ENCODE assay signal across 30 mouse cellular contexts in the genomic region with DNA sequence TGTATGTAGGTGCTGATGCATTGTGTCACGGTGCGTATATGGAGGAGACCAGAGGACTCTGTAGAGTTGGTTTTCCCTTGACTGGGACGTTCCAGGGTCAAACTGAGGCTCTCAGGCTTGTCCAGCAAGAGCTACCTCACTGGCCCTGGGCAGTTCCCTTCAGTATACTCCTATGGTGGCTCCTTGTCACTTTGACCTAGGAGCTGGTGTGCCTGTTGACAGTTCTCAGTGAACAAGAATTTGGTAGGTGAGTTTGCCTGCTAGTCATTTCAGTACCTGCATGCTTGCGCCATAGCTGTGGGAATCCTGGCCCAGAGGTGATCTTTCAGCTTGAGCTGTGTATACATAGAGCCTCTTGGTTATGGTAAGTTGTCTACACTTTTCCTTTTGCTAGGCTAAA. TPM values are rescaled to one million over a fixed set of nuclear protein-coding genes. Genes with fewer than 3 reads are reported as not detected.
DNase-seq lines count a peak whose midpoint lies in the region; ATAC-seq and TF ChIP-seq lines count a peak whose summit lies in the region.
"Had no signal": no experiment of that assay in that cellular context is flagged by ENCODE, and none has a peak within 500 bp of the region (broad histone marks: within the 10 kb centered on the region; RNA-seq: fewer than 3 reads in every experiment).

No protein-coding gene starts in this region.

- no peak overlapping the region for H3K4me3 ChIP-seq in layer of hippocampus, adult 2 months
- H3K4me3 ChIP-seq in midbrain, embryonic 11.5 days (ENCODE audit: low read depth, low read length): no peak overlapping the region
- no peak overlapping the region for H3K4me3 ChIP-seq in midbrain, embryonic 13.5 days (replicated peaks)
- no peak overlapping the region for H3K4me3 ChIP-seq in liver, embryonic 16.5 days (ENCODE audit: low read depth, low read length)
- H3K4me3 ChIP-seq: forebrain, embryonic 10.5 days; forebrain, embryonic 13.5 days; heart, embryonic 12.5 days; heart, embryonic 15.5 days; hindbrain, embryonic 10.5 days; hindbrain, embryonic 13.5 days had no signal

- H3K4me1 ChIP-seq in midbrain, embryonic 11.5 days (ENCODE audit: control insufficient read depth, insufficient read depth, low read length): no peaks in the 10 kb centered on the region
- no peaks in the 10 kb centered on the region for H3K4me1 ChIP-seq in midbrain, embryonic 13.5 days (replicated peaks)
- H3K4me1 ChIP-seq in liver, embryonic 16.5 days (ENCODE audit: control insufficient read depth, low read depth, low read length): peaks cover 8% of the 10 kb centered on the region
- H3K4me1 ChIP-seq: forebrain, embryonic 13.5 days; hindbrain, embryonic 13.5 days had no signal

- no peak for TF ChIP-seq CTCF in layer of hippocampus, adult 2 months (conservative IDR thresholded peaks at IDR 0.05)

- no peaks in the 10 kb centered on the region for H3K9me3 ChIP-seq in midbrain, embryonic 11.5 days (ENCODE audit: control insufficient read depth, low read length)
- no peaks in the 10 kb centered on the region for H3K9me3 ChIP-seq in midbrain, embryonic 13.5 days
- no peaks in the 10 kb centered on the region for H3K9me3 ChIP-seq in liver, embryonic 16.5 days (replicated peaks; ENCODE audit: control insufficient read depth, low read length)
- H3K9me3 ChIP-seq: forebrain, embryonic 10.5 days; forebrain, embryonic 13.5 days; heart, embryonic 12.5 days; heart, embryonic 15.5 days; hindbrain, embryonic 10.5 days; hindbrain, embryonic 13.5 days had no signal

- no peak for ATAC-seq in midbrain, embryonic 11.5 days (ENCODE audit: low FRiP score)
- ATAC-seq in midbrain, embryonic 13.5 days: no peak
- ATAC-seq in liver, embryonic 16.5 days (ENCODE audit: low read depth): peak; percentile 62
- no peak for ATAC-seq in cerebellum, adult (ENCODE audit: insufficient number of reproducible peaks, low FRiP score, low TSS enrichment)
- ATAC-seq: CD4-positive, CD25-positive, alpha-beta regulatory T cell, adult 4 months; forebrain, embryonic 13.5 days; forebrain, embryonic 16.5 days; hindbrain, embryonic 16.5 days had no signal

- no peaks in the 10 kb centered on the region for H3K36me3 ChIP-seq in midbrain, embryonic 11.5 days (ENCODE audit: control insufficient read depth, insufficient read depth, low read length)
- H3K36me3 ChIP-seq in midbrain, embryonic 13.5 days: no peaks in the 10 kb centered on the region
- H3K36me3 ChIP-seq in liver, embryonic 16.5 days (ENCODE audit: control insufficient read depth, insufficient read depth): 0 out of 2 replicates have a peak, but pooled peaks cover 3% of the 10 kb centered on the region
- H3K36me3 ChIP-seq: heart, embryonic 12.5 days; heart, embryonic 15.5 days; hindbrain, embryonic 13.5 days had no signal

- no peak overlapping the region for H3K9ac ChIP-seq in midbrain, embryonic 11.5 days (ENCODE audit: low read length)
- no peak overlapping the region for H3K9ac ChIP-seq in midbrain, embryonic 13.5 days (replicated peaks)
- no peak overlapping the region for H3K9ac ChIP-seq in liver, embryonic 16.5 days (ENCODE audit: low read depth, low read length)
- H3K9ac ChIP-seq: forebrain, embryonic 13.5 days; heart, embryonic 12.5 days; heart, embryonic 15.5 days; hindbrain, embryonic 13.5 days had no signal

- WGBS in midbrain, embryonic 11.5 days: 94% methylated on average over 4 of the region's 4 CpGs
- WGBS in midbrain, embryonic 13.5 days: 92% methylated on average over 4 of the region's 4 CpGs
- 74% methylated on average over 4 of the region's 4 CpGs for WGBS in liver, embryonic 16.5 days (ENCODE audit: insufficient replicate concordance)

- no peak for DNase-seq in layer of hippocampus, adult 2 months (ENCODE audit: low spot score in 2 of 2)
- DNase-seq in layer of hippocampus, adult 9-10 months (ENCODE audit: low spot score): no peak
- DNase-seq in midbrain, embryonic 11.5 days (ENCODE audit: low spot score, missing footprints): peak; percentile 31
- no peak for DNase-seq in ovary, postnatal 14 days (ENCODE audit: low spot score)
- DNase-seq: adrenal gland, adult 2 months; adrenal gland, postnatal 14 days; cerebellum, adult 18-20 months; cerebellum, adult 9-10 months; cerebellum, postnatal 14 days; gastrocnemius, postnatal 10 days; gastrocnemius, postnatal 36 days; heart, postnatal 10 days; heart, postnatal 36 days had no signal

- H3K27ac ChIP-seq in layer of hippocampus, adult 2 months: 0 out of 2 replicates have a peak overlapping the region, but pooled peaks have one; percentile 91
- H3K27ac ChIP-seq in midbrain, embryonic 11.5 days (ENCODE audit: low read depth, low read length): no peak overlapping the region
- H3K27ac ChIP-seq in midbrain, embryonic 13.5 days: no peak overlapping the region
- peak overlapping the region; percentile 66 for H3K27ac ChIP-seq in liver, embryonic 16.5 days (ENCODE audit: low read length)
- H3K27ac ChIP-seq: forebrain, embryonic 10.5 days; forebrain, embryonic 13.5 days; hindbrain, embryonic 10.5 days; hindbrain, embryonic 13.5 days had no signal

- no peak overlapping the region for H3K4me2 ChIP-seq in midbrain, embryonic 11.5 days
- H3K4me2 ChIP-seq in midbrain, embryonic 13.5 days (replicated peaks): no peak overlapping the region
- H3K4me2 ChIP-seq in liver, embryonic 16.5 days (ENCODE audit: low read depth, low read length): no peak overlapping the region
- H3K4me2 ChIP-seq: forebrain, embryonic 13.5 days; heart, embryonic 15.5 days; hindbrain, embryonic 13.5 days had no signal

- H3K27me3 ChIP-seq in midbrain, embryonic 11.5 days (ENCODE audit: control insufficient read depth, insufficient read depth, low read length): no peaks in the 10 kb centered on the region
- H3K27me3 ChIP-seq in midbrain, embryonic 13.5 days: no peaks in the 10 kb centered on the region
- no peaks in the 10 kb centered on the region for H3K27me3 ChIP-seq in liver, embryonic 16.5 days (ENCODE audit: control insufficient read depth, insufficient read depth, low read depth, low read length)
- H3K27me3 ChIP-seq: forebrain, embryonic 13.5 days; heart, embryonic 12.5 days; heart, embryonic 15.5 days; hindbrain, embryonic 13.5 days had no signal

RNA-seq across cellular contexts. Expression of a gene that starts 7.8 kb away (rescaled TPM):
- total RNA-seq in layer of hippocampus, adult 2 months (2021): 10 to 100 TPM; 42.6 to 47.5 TPM
- 62.9 and 63.9 TPM in 2 replicates for polyA plus RNA-seq in midbrain, embryonic 11.5 days (2014; fragmentation: Nextera tagmentation; extraction: Ambion mirVana)
- 33.5 and 33.9 TPM in 2 replicates for polyA plus RNA-seq in midbrain, embryonic 13.5 days (2015; fragmentation: Nextera tagmentation; extraction: Ambion mirVana)
- 100 and 102 TPM in 2 replicates for polyA plus RNA-seq in liver, embryonic 16.5 days (2015; fragmentation: Nextera tagmentation; extraction: Ambion mirVana)

RNA-seq across cellular contexts. Expression of a gene that starts 16.4 kb away (rescaled TPM):
- not detected for total RNA-seq in layer of hippocampus, adult 2 months (2021)
- polyA plus RNA-seq in midbrain, embryonic 11.5 days (2014; fragmentation: Nextera tagmentation; extraction: Ambion mirVana): not detected in 2 replicates
- polyA plus RNA-seq in midbrain, embryonic 13.5 days (2015; fragmentation: Nextera tagmentation; extraction: Ambion mirVana): not detected in 2 replicates
- 0.11 TPM in 1 of 2 replicates, not detected in the other for polyA plus RNA-seq in liver, embryonic 16.5 days (2015; fragmentation: Nextera tagmentation; extraction: Ambion mirVana)
- total RNA-seq: adrenal gland, adult 2 months; adrenal gland, postnatal 14 days; gastrocnemius, adult 18-20 months; gastrocnemius, postnatal 10 days; gastrocnemius, postnatal 36 days; granulocyte monocyte progenitor cell, adult 5-6 weeks; heart, adult 8-10 months; heart, postnatal 10 days; heart, postnatal 36 days had no signal
- polyA plus RNA-seq: adrenal gland, adult 2 months; C2C12; CD4-positive, CD25-positive, alpha-beta regulatory T cell, adult 4 months; embryonic facial prominence, embryonic 11.5 days; forebrain, embryonic 10.5 days; forebrain, embryonic 13.5 days; forebrain, embryonic 16.5 days; heart, embryonic 15.5 days; hindbrain, embryonic 10.5 days; hindbrain, embryonic 16.5 days had no signal

Comparison
In these comparisons a context has a peak if more than half of its experiments do, and no peak if none do; other contexts are left out.
1. H3K27ac ChIP-seq: peak in layer of hippocampus, adult 2 months (single experiment) and liver, embryonic 16.5 days (single experiment); none in midbrain, embryonic 11.5 days (single experiment) and midbrain, embryonic 13.5 days (single experiment).